Comparison of ENCODE assay signal across 24 mouse cellular contexts in the genomic region with DNA sequence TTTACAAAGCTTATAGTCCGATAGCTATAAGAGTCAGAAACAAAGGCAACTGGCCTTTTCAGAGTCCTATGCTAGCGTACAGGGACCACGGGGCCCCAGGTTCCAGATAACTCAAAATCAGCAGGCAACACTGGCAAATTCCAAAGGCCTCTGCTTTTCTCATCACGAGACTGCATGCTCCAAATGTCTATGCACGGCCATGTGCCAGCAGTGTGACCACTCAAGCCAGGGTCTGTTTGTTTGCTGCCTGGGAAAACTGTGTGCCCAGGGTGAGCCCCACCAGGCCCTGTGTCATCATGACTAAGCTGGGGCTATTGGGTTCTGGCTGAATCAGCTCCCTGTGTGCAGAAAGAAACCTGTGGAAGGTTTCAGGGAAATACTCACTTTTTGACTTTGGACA. TPM values are rescaled to one million over a fixed set of nuclear protein-coding genes. Genes with fewer than 3 reads are reported as not detected.
DNase-seq lines count a peak whose midpoint lies in the region; ATAC-seq and TF ChIP-seq lines count a peak whose summit lies in the region.
"Had no signal": no experiment of that assay in that cellular context is flagged by ENCODE, and none has a peak within 500 bp of the region (broad histone marks: within the 10 kb centered on the region; RNA-seq: fewer than 3 reads in every experiment).

No protein-coding gene starts in this region.

- H3K9me3 ChIP-seq in forebrain, embryonic 13.5 days (replicated peaks), result no peaks in the 10 kb centered on the region
- H3K9me3 ChIP-seq in forebrain, embryonic 14.5 days (replicated peaks; ENCODE audit: control insufficient read depth, low read length), result no peaks in the 10 kb centered on the region
- H3K9me3 ChIP-seq in heart, postnatal 0 days (replicated peaks; ENCODE audit: control insufficient read depth, low read length), result no peaks in the 10 kb centered on the region
- H3K9me3 ChIP-seq: hindbrain, embryonic 13.5 days; limb, embryonic 12.5 days; liver, embryonic 13.5 days had no signal

- no peaks in the 10 kb centered on the region for H3K4me1 ChIP-seq in forebrain, embryonic 13.5 days
- no peaks in the 10 kb centered on the region for H3K4me1 ChIP-seq in forebrain, embryonic 14.5 days (ENCODE audit: control insufficient read depth, insufficient read depth, low read length)
- H3K4me1 ChIP-seq in heart, postnatal 0 days (ENCODE audit: control insufficient read depth, insufficient read depth), result peaks cover 10% of the 10 kb centered on the region; the same call in 1 of the 2 replicates
- H3K4me1 ChIP-seq in thymus, adult 2 months (replicated peaks; ENCODE audit: control insufficient read depth, insufficient read depth, low read length), result no peaks in the 10 kb centered on the region
- H3K4me1 ChIP-seq: hindbrain, embryonic 13.5 days; liver, embryonic 13.5 days; megakaryocyte, embryonic 14.5 days had no signal

- TF ChIP-seq POLR2A in thymus, adult 2 months (IDR thresholded peaks at IDR 0.05; ENCODE audit: control insufficient read depth, extremely low read depth, insufficient read depth, low read length, poor library complexity), result no peak

- ATAC-seq in forebrain, embryonic 13.5 days, result 0 out of 2 replicates have a peak, but pooled peaks have one; percentile 24
- no peak for ATAC-seq in forebrain, embryonic 14.5 days
- peak; percentile 95 for ATAC-seq in heart, postnatal 0 days (ENCODE audit: insufficient read depth, low read depth)
- ATAC-seq: CD4-positive, CD25-positive, alpha-beta regulatory T cell, adult 4 months; forebrain, postnatal 0 days; intestine, embryonic 16.5 days had no signal

- H3K9ac ChIP-seq in forebrain, embryonic 13.5 days, result no peak overlapping the region
- no peak overlapping the region for H3K9ac ChIP-seq in forebrain, embryonic 14.5 days (ENCODE audit: low read length)
- no peak overlapping the region for H3K9ac ChIP-seq in heart, postnatal 0 days (replicated peaks; ENCODE audit: low read depth, low read length)
- H3K9ac ChIP-seq: forebrain, postnatal 0 days; hindbrain, embryonic 13.5 days; limb, embryonic 12.5 days; liver, embryonic 13.5 days had no signal

- no peak overlapping the region for H3K27ac ChIP-seq in forebrain, embryonic 13.5 days
- no peak overlapping the region for H3K27ac ChIP-seq in forebrain, embryonic 14.5 days (ENCODE audit: low read depth, low read length)
- peak overlapping the region; percentile 46 for H3K27ac ChIP-seq in heart, postnatal 0 days (ENCODE audit: low read depth)
- no peak overlapping the region for H3K27ac ChIP-seq in thymus, adult 2 months (ENCODE audit: control insufficient read depth, insufficient read depth, low read length)
- H3K27ac ChIP-seq in layer of hippocampus, adult 2 months, result no peak overlapping the region
- H3K27ac ChIP-seq: hindbrain, embryonic 13.5 days; left cerebral cortex, adult 2 months; limb, embryonic 12.5 days; liver, embryonic 13.5 days had no signal

- intact Hi-C loops in left cerebral cortex, postnatal 4 days (cut with DNase I), result no loop called here

- H3K4me2 ChIP-seq in forebrain, embryonic 13.5 days, result no peak overlapping the region
- H3K4me2 ChIP-seq in forebrain, embryonic 14.5 days (ENCODE audit: low read length), result no peak overlapping the region
- H3K4me2 ChIP-seq in heart, postnatal 0 days (ENCODE audit: low read depth, low read length), result no peak overlapping the region
- H3K4me2 ChIP-seq: hindbrain, embryonic 13.5 days; limb, embryonic 12.5 days; liver, embryonic 13.5 days had no signal

- DNase-seq in forebrain, embryonic 14.5 days (ENCODE audit: low spot score), result no peak
- DNase-seq in left cerebral cortex, postnatal 4 days, result peak; percentile 11
- DNase-seq in left cerebral cortex, adult 9 months (ENCODE audit: low spot score in 2 of 2), result no peak
- peak; percentile 74 for DNase-seq in NIH3T3 (ENCODE audit: low read depth)
- DNase-seq in heart, postnatal 0 days (ENCODE audit: low spot score), result peak; percentile 57
- DNase-seq in thymus, adult 2 months, result no peak
- DNase-seq in layer of hippocampus, adult 2 months (ENCODE audit: low spot score in 2 of 2), result no peak
- DNase-seq: adrenal gland, adult 8-10 months; cerebellum, adult 11-12 months; forebrain, postnatal 0 days; kidney, postnatal 10 days; liver, embryonic 13.5 days; right cerebral cortex, postnatal 4 days; thymus, postnatal 4 days had no signal

- no peak for TF ChIP-seq CTCF in heart, postnatal 0 days (IDR thresholded peaks at IDR 0.05; ENCODE audit: low read depth)
- TF ChIP-seq CTCF in thymus, adult 2 months (IDR thresholded peaks at IDR 0.05; ENCODE audit: borderline replicate concordance, control insufficient read depth, extremely low read depth, insufficient read depth, low read length, poor library complexity), result no peak
- no peak for TF ChIP-seq CTCF in layer of hippocampus, adult 2 months (conservative IDR thresholded peaks at IDR 0.05)

- no peak overlapping the region for H3K4me3 ChIP-seq in forebrain, embryonic 13.5 days
- no peak overlapping the region for H3K4me3 ChIP-seq in forebrain, embryonic 14.5 days (ENCODE audit: low read depth, low read length)
- no peak overlapping the region for H3K4me3 ChIP-seq in heart, postnatal 0 days (ENCODE audit: low read depth, low read length)
- no peak overlapping the region for H3K4me3 ChIP-seq in thymus, adult 2 months (ENCODE audit: control insufficient read depth, insufficient read depth, low read length)
- H3K4me3 ChIP-seq in layer of hippocampus, adult 2 months, result no peak overlapping the region
- H3K4me3 ChIP-seq: erythroblast, embryonic 14.5 days; hindbrain, embryonic 13.5 days; left cerebral cortex, adult 2 months; limb, embryonic 12.5 days; liver, embryonic 13.5 days; megakaryocyte, embryonic 14.5 days had no signal

- TF ChIP-seq EP300 in heart, postnatal 0 days (IDR thresholded peaks at IDR 0.05; ENCODE audit: low read depth), result peak; percentile 89

- H3K27me3 ChIP-seq in forebrain, embryonic 13.5 days, result no peaks in the 10 kb centered on the region
- no peaks in the 10 kb centered on the region for H3K27me3 ChIP-seq in forebrain, embryonic 14.5 days (replicated peaks; ENCODE audit: control insufficient read depth, insufficient read depth, low read length)
- no peaks in the 10 kb centered on the region for H3K27me3 ChIP-seq in heart, postnatal 0 days (ENCODE audit: control insufficient read depth, insufficient read depth, low read length)
- H3K27me3 ChIP-seq in thymus, adult 2 months (ENCODE audit: control insufficient read depth, insufficient read depth, low read length), result no peaks in the 10 kb centered on the region
- H3K27me3 ChIP-seq: hindbrain, embryonic 13.5 days; limb, embryonic 12.5 days; liver, embryonic 13.5 days; megakaryocyte, embryonic 14.5 days had no signal

- WGBS in forebrain, embryonic 13.5 days, result 54% methylated on average over 5 of the region's 5 CpGs
- WGBS in forebrain, embryonic 14.5 days, result 63% methylated on average over 5 of the region's 5 CpGs
- 33% methylated on average over 5 of the region's 5 CpGs for WGBS in heart, postnatal 0 days
- WGBS in thymus, adult 2 months, result 94% methylated on average over 5 of the region's 5 CpGs

- no peaks in the 10 kb centered on the region for H3K36me3 ChIP-seq in forebrain, embryonic 13.5 days (ENCODE audit: poor library complexity, severe bottlenecking)
- no peaks in the 10 kb centered on the region for H3K36me3 ChIP-seq in forebrain, embryonic 14.5 days (ENCODE audit: control insufficient read depth, insufficient read depth, low read length)
- no peaks in the 10 kb centered on the region for H3K36me3 ChIP-seq in heart, postnatal 0 days (replicated peaks; ENCODE audit: control insufficient read depth, insufficient read depth, low read length)
- H3K36me3 ChIP-seq in thymus, adult 2 months (ENCODE audit: control insufficient read depth, insufficient read depth, low read length), result no peaks in the 10 kb centered on the region
- H3K36me3 ChIP-seq: G1E; hindbrain, embryonic 13.5 days; limb, embryonic 12.5 days; liver, embryonic 13.5 days had no signal

RNA-seq across cellular contexts. Expression of gene Pappa, which starts 35.5 kb away (rescaled TPM):
- 0.89 and 1.4 TPM in 2 replicates for polyA plus RNA-seq in forebrain, embryonic 13.5 days (2015; fragmentation: Nextera tagmentation; extraction: Ambion mirVana)
- 0.39 and 0.47 TPM in 2 replicates for polyA plus RNA-seq in forebrain, embryonic 14.5 days (2014; fragmentation: Nextera tagmentation; extraction: Ambion mirVana)
- under 1 TPM; 0.18 to 0.62 TPM for total RNA-seq in left cerebral cortex, postnatal 4 days (2021)
- 1.2 and 1.9 TPM in 2 replicates for total RNA-seq in heart, postnatal 0 days (2014; rRNA removed; ENCODE audit: low replicate concordance)
- 0.14 and 0.19 TPM in 2 replicates for polyA plus RNA-seq in heart, postnatal 0 days (2015; fragmentation: Nextera tagmentation; extraction: Ambion mirVana)
- polyA plus RNA-seq in thymus, adult 2 months (2012; rRNA removed), result 0.15 and 0.22 TPM in 2 replicates
- 1 to 10 TPM; 1.3 to 1.5 TPM for total RNA-seq in layer of hippocampus, adult 2 months (2021)
- total RNA-seq: neutrophil, adult 5-6 weeks had no signal
- polyA plus RNA-seq: erythroblast, embryonic 14.5 days; G1E had no signal

Comparison
In these comparisons a context has a peak if more than half of its experiments do, and no peak if none do; other contexts are left out.
1. DNase-seq: peak in left cerebral cortex, postnatal 4 days (single experiment), NIH3T3 (single experiment) and heart, postnatal 0 days (single experiment); none in forebrain, embryonic 14.5 days (single experiment), left cerebral cortex, adult 9 months (0 of 2), thymus, adult 2 months (single experiment) and layer of hippocampus, adult 2 months (0 of 2).